Mouse (Mus musculus): ENCODE data around the gene D7Ertd443e.

DNA sequence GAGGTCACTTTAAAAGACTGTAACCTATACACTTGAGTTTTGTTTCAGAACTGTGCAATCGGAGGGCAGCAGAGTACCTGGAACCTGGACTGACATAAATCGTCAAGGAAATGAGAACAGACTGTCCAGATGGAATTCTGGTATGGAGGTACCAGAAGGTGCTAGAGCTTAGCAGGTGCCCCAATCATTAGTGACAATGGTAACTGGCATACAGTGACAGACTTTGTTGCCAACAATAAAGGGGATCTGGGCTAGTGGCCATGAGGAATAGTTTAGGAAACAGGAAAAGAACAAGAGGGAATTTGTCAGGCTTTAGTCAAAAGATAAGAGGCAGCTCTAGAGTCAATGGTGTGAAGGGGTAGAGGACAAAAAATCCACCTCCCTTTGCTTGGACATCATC, 43.3 kb downstream of the D7Ertd443e start:
- no peak for TF ChIP-seq GATA1 (IDR thresholded peaks at IDR 0.05; ENCODE audit: borderline replicate concordance, low read length)
- no peak for TF ChIP-seq FLI1 (IDR thresholded peaks at IDR 0.05; ENCODE audit: low read length)
